Mouse (Mus musculus): ENCODE measurements around the gene Rnf227. TPM values are rescaled to one million over a fixed set of nuclear protein-coding genes. Genes with fewer than 3 reads are reported as not detected.
A peak's percentile ranks its signal among the peaks of the same experiment; 100 is the strongest.

Gene Rnf227
- total and polyA plus RNA-seq, 2 experiments from 2014 or later: 127 to 241 TPM

GRCm38 (mm10) chr11:69328517-69328916 is 11.7 kb upstream of the Rnf227 start:
- ATAC-seq (no peak), DNase-seq (ENCODE audit: low spot score) (no peak)
- H3K27ac ChIP-seq: no peak overlapping the region
- no peak overlapping the region for H3K9ac ChIP-seq (replicated peaks; ENCODE audit: low read length)
- no peaks in the 10 kb centered on the region for H3K27me3 ChIP-seq (ENCODE audit: insufficient read depth, low read length)
- H3K4me1 ChIP-seq (ENCODE audit: insufficient read depth, low read length): peaks cover 21% of the 10 kb centered on the region
- H3K4me3 ChIP-seq (ENCODE audit: low read length): no peak overlapping the region
- 94% methylated on average over 6 of the region's 6 CpGs for WGBS
- no peaks in the 10 kb centered on the region for H3K36me3 ChIP-seq (ENCODE audit: insufficient read depth, low read length)
- H3K4me2 ChIP-seq (ENCODE audit: low read depth, low read length): no peak overlapping the region
- no peaks in the 10 kb centered on the region for H3K9me3 ChIP-seq (ENCODE audit: low read length)
- no peak for TF ChIP-seq CTCF (IDR thresholded peaks at IDR 0.05; ENCODE audit: low read depth)

GRCm38 (mm10) chr11:69331152-69331551 is 9.1 kb upstream of the Rnf227 start:
- Histone ChIP-seq H3K9ac (replicated peaks; ENCODE audit: low read length) (0 out of 2 replicates have a peak overlapping the region, but pooled peaks have one; percentile 59), H3K4me2 (ENCODE audit: low read depth, low read length) (peak overlapping the region; percentile 71), H3K27ac (peak overlapping the region; percentile 85), H3K9me3 (ENCODE audit: low read length) (no peaks in the 10 kb centered on the region), H3K27me3 (ENCODE audit: insufficient read depth, low read length) (no peaks in the 10 kb centered on the region), H3K36me3 (ENCODE audit: insufficient read depth, low read length) (no peaks in the 10 kb centered on the region), H3K4me1 (ENCODE audit: insufficient read depth, low read length) (peaks cover 21% of the 10 kb centered on the region), H3K4me3 (ENCODE audit: low read length) (no peak overlapping the region)
- no peak for TF ChIP-seq CTCF (IDR thresholded peaks at IDR 0.05; ENCODE audit: low read depth)
- DNase-seq (ENCODE audit: low spot score): no peak
- 91% methylated on average over 6 of the region's 6 CpGs for WGBS
- no peak for ATAC-seq

- H3K36me3 ChIP-seq (ENCODE audit: insufficient read depth, low read length): no peaks in the 10 kb centered on the region
- H3K9ac ChIP-seq (replicated peaks; ENCODE audit: low read length): peak overlapping the region; percentile 59
- peak; percentile 92 for DNase-seq (ENCODE audit: low spot score)
- peak overlapping the region; percentile 45 for H3K4me3 ChIP-seq (ENCODE audit: low read length)
- H3K27ac ChIP-seq: peak overlapping the region; percentile 85
- peak overlapping the region; percentile 71 for H3K4me2 ChIP-seq (ENCODE audit: low read depth, low read length)
- WGBS: under 1% methylated on average over 24 of the region's 24 CpGs
- H3K4me1 ChIP-seq (ENCODE audit: insufficient read depth, low read length): peaks cover 17% of the 10 kb centered on the region
- no peaks in the 10 kb centered on the region for H3K9me3 ChIP-seq (ENCODE audit: low read length)
- H3K27me3 ChIP-seq (ENCODE audit: insufficient read depth, low read length): no peaks in the 10 kb centered on the region
- TF ChIP-seq CTCF (IDR thresholded peaks at IDR 0.05; ENCODE audit: low read depth): no peak
- peak; percentile 89 for ATAC-seq
Measured at GRCm38 (mm10) chr11:69331929-69332405, 8.3 kb upstream of the Rnf227 start.

GRCm38 (mm10) chr11:69332713-69333253 is 7.5 kb upstream of the Rnf227 start:
- no peak overlapping the region for H3K4me3 ChIP-seq (ENCODE audit: low read length)
- no peaks in the 10 kb centered on the region for H3K36me3 ChIP-seq (ENCODE audit: insufficient read depth, low read length)
- H3K9me3 ChIP-seq (ENCODE audit: low read length): no peaks in the 10 kb centered on the region
- no peak for ATAC-seq
- DNase-seq (ENCODE audit: low spot score): no peak
- peak overlapping the region; percentile 85 for H3K27ac ChIP-seq
- no peaks in the 10 kb centered on the region for H3K27me3 ChIP-seq (ENCODE audit: insufficient read depth, low read length)
- peaks cover 17% of the 10 kb centered on the region for H3K4me1 ChIP-seq (ENCODE audit: insufficient read depth, low read length)
- TF ChIP-seq CTCF (IDR thresholded peaks at IDR 0.05; ENCODE audit: low read depth): no peak
- H3K9ac ChIP-seq (replicated peaks; ENCODE audit: low read length): no peak overlapping the region
- peak overlapping the region; percentile 71 for H3K4me2 ChIP-seq (ENCODE audit: low read depth, low read length)
- WGBS: 32% methylated on average over 8 of the region's 8 CpGs

GRCm38 (mm10) chr11:69333922-69334321 is 6.3 kb upstream of the Rnf227 start:
- Histone ChIP-seq H3K4me1 (ENCODE audit: insufficient read depth, low read length) (peaks cover 17% of the 10 kb centered on the region), H3K9ac (replicated peaks; ENCODE audit: low read length) (no peak overlapping the region), H3K27me3 (ENCODE audit: insufficient read depth, low read length) (no peaks in the 10 kb centered on the region), H3K9me3 (ENCODE audit: low read length) (no peaks in the 10 kb centered on the region), H3K4me2 (ENCODE audit: low read depth, low read length) (no peak overlapping the region), H3K36me3 (ENCODE audit: insufficient read depth, low read length) (no peaks in the 10 kb centered on the region), H3K27ac (no peak overlapping the region), H3K4me3 (ENCODE audit: low read length) (no peak overlapping the region)
- DNase-seq (ENCODE audit: low spot score) (no peak), ATAC-seq (no peak)
- no peak for TF ChIP-seq CTCF (IDR thresholded peaks at IDR 0.05; ENCODE audit: low read depth)
- 61% methylated on average over 3 of the region's 3 CpGs for WGBS

- no peak overlapping the region for H3K4me2 ChIP-seq (ENCODE audit: low read depth, low read length)
- no peak for ATAC-seq
- H3K9ac ChIP-seq (replicated peaks; ENCODE audit: low read length): no peak overlapping the region
Measured at GRCm38 (mm10) chr11:69334796-69335195, 5.5 kb upstream of the Rnf227 start.

GRCm38 (mm10) chr11:69346441-69346840 is 6.2 kb downstream of the Rnf227 start:
- Histone ChIP-seq H3K4me1 (ENCODE audit: insufficient read depth, low read length) (no peaks in the 10 kb centered on the region), H3K36me3 (ENCODE audit: insufficient read depth, low read length) (peaks cover 53% of the 10 kb centered on the region), H3K9me3 (ENCODE audit: low read length) (no peaks in the 10 kb centered on the region), H3K27ac (no peak overlapping the region), H3K27me3 (ENCODE audit: insufficient read depth, low read length) (no peaks in the 10 kb centered on the region), H3K4me3 (ENCODE audit: low read length) (no peak overlapping the region), H3K4me2 (ENCODE audit: low read depth, low read length) (no peak overlapping the region), H3K9ac (replicated peaks; ENCODE audit: low read length) (no peak overlapping the region)
- TF ChIP-seq CTCF (IDR thresholded peaks at IDR 0.05; ENCODE audit: low read depth): no peak
- WGBS: 88% methylated on average over 23 of the region's 26 CpGs
- DNase-seq (ENCODE audit: low spot score) (no peak), ATAC-seq (no peak)

More at GRCm38 (mm10) chr11:69334796-69335195, 5.5 kb upstream of the Rnf227 start:
- DNase-seq (ENCODE audit: low spot score): no peak
- Histone ChIP-seq H3K4me3 (ENCODE audit: low read length) (no peak overlapping the region), H3K27ac (no peak overlapping the region), H3K36me3 (ENCODE audit: insufficient read depth, low read length) (no peaks in the 10 kb centered on the region), H3K4me1 (ENCODE audit: insufficient read depth, low read length) (peaks cover 17% of the 10 kb centered on the region), H3K9me3 (ENCODE audit: low read length) (no peaks in the 10 kb centered on the region), H3K27me3 (ENCODE audit: insufficient read depth, low read length) (no peaks in the 10 kb centered on the region)
- WGBS: 78% methylated on average over 4 of the region's 4 CpGs
- no peak for TF ChIP-seq CTCF (IDR thresholded peaks at IDR 0.05; ENCODE audit: low read depth)

All from hindbrain, postnatal 0 days (tissue).